Mouse (Mus musculus): Measurements from ENCODE around the gene Zgpat. TPM values are rescaled to one million over a fixed set of nuclear protein-coding genes. Genes with fewer than 3 reads are reported as not detected.

Zgpat gene
- 10 to 100 TPM in 2 of 4 experiments, 1 to 10 TPM in 2; 9.3 to 11.2 (median 10.3) TPM for total RNA-seq (2022)

DNA sequence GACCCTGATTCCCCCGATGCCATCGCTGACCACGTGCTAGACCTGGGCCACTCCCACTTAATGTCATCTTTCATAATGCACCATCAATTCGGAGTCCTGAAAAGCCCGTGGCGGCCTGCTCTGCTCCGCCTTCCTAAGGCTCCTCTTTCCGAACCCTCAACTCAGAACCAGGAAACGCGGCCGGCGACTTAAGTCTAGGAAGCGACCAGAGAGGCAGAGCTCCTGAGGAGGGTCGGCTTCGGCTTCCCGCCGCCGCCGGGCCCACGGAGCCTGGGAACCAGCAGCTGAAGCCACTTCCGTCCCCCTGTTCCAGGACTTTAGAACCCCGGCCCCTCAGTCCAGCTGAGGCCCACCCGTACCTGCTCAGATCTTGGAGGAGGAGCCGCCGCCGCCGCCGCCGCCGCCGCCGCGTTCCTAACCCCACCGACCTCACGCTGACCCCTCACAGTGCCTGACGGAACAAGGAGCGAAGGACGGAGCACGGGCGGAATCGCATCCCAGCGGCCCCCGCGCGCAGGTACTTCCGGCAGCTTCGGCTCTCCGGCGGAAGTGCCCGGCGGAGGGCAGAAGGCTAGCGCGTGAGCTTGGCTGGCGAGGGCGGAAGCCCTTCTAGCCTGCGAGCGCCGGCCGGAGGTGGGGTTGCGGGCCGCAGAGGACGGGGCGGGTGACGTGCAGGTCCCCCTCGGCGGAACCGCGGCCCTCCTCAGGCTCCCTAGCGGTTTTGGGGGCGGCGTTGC is at the start of gene Zgpat, which contains the start of gene Arfrp1:
Zgpat (plus strand) TSS at position 69 of the 737 bp plus-strand sequence.
Arfrp1 (minus strand) TSS at position 545 of the 737 bp plus-strand sequence.
- peak; percentile 77 to 84 for DNase-seq (ENCODE audit: low spot score in 2 of 2)

- DNase-seq (ENCODE audit: low spot score in 2 of 2) = peak; percentile 72 to 74
Observed at GRCm38 (mm10) chr2:181319248-181320102, 45.3 kb upstream of the Zgpat start, which contains the start of gene Rtel1. Rtel1 (plus strand) TSS chr2:181319739.

GRCm38 (mm10) chr2:181320103-181320499 is 44.6 kb upstream of the Zgpat start:
- DNase-seq (ENCODE audit: low spot score in 2 of 2) = no peak

GRCm38 (mm10) chr2:181322136-181322535 is 42.6 kb upstream of the Zgpat start:
- DNase-seq (ENCODE audit: low spot score in 2 of 2) = no peak

DNA sequence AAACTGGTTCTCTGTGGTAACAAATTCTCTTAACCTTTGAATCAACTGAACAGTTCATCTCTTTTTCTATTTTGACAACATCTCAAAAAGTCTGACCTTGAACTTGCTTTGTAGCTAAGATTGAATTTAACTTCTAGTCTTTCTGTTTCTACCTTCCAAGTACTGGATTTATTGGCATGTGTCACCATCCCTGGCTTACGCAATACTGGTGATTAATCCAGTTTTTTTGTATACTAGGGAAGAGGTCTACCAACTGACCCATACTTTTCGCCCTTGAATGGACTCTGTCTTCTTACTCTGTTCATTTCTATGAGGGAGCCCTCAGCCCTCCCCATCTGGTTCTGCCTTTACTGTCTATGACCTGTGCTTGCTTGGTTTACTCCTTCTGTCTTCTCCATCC is 38.6 kb upstream of the Zgpat start:
- no peak for DNase-seq (ENCODE audit: low spot score in 2 of 2)

- no peak for DNase-seq (ENCODE audit: low spot score in 2 of 2)
Observed at GRCm38 (mm10) chr2:181332542-181332941, 32.2 kb upstream of the Zgpat start.

DNA sequence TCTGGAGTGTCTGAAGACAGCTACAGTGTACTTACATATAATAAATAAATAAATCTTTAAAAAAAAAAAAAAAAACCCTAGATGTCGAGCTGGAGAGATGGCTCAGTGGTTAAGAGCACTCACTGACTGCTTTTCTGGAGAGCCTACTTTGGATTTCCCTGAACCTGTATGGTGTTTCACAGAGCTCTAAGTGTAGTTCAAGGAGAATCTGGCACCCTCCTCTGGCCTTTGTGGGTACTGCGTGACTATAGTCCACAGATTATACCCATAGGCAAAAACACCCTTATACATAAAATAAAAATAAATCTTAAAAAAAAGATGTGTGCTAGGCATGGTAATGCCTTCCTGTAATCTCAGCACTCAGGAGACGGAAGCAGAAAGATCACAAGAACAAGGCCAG is 30.7 kb upstream of the Zgpat start:
- DNase-seq (ENCODE audit: low spot score in 2 of 2) = peak; percentile 42 to 50

DNA sequence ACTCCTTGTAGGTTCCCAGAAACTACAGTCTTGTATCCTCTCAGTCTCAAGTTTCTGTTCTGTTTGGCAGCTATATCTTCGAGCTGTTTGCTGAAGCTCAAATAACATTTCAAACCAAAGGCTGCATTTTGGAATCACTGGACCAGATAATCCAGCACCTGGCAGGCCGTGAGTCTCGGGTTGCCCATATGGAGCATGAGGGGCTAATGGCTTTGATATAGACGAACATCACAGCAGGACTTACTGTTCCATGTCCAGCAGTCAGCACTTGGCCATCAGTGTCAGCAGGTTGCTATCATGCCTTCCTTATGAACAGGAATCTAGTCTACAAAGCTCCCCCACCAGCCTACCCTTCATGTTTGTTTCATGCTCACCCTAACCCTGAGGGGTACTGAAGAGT is 24.3 kb upstream of the Zgpat start:
- no peak for DNase-seq (ENCODE audit: low spot score in 2 of 2)

DNA sequence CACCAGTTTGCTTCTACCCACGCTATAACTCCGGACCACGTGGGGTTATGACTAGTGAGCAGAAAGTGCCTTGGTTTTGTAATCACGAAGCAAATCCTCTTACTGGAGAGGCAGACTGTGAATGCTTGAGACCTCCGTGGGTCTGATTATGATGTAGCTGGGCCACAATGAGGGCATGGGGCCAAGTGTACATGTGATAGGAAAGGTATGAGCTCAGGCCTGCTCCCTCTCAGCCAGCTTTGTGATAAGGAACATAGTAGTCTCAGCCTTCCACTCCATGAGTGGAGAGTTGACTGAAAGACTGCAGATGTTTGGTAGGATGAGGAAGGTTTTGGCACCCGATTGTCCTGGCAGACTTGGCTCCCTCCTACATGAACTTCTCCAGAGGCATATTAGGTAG is 22.0 kb upstream of the Zgpat start:
- no peak for DNase-seq (ENCODE audit: low spot score in 2 of 2)

- DNase-seq (ENCODE audit: low spot score in 2 of 2) = no peak
Observed at GRCm38 (mm10) chr2:181356780-181357179, 7.9 kb upstream of the Zgpat start.

DNA sequence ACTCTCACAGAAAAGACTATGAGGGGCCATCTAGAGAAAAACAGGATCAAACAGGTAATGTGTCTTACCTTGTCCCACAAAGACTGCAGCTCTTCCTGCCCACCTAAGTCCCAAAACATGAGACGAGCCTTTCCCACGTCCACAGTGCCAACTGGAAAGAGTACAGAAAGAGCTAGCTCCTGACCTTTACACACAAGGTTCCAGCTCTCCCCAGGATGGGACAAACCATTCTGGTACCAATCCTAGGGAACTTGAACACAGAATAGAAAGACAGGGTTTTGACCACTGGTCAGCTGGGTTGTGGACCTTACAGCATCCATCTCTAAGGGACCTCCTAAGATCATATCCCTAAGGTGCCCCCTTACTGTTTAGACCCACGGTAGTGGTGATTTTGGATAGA is 782 bp upstream of the Zgpat start:
- DNase-seq (ENCODE audit: low spot score in 2 of 2) = no peak

- no peak for DNase-seq (ENCODE audit: low spot score in 2 of 2)
Observed at GRCm38 (mm10) chr2:181364487-181364859, 255 bp upstream of the Zgpat start.

DNA sequence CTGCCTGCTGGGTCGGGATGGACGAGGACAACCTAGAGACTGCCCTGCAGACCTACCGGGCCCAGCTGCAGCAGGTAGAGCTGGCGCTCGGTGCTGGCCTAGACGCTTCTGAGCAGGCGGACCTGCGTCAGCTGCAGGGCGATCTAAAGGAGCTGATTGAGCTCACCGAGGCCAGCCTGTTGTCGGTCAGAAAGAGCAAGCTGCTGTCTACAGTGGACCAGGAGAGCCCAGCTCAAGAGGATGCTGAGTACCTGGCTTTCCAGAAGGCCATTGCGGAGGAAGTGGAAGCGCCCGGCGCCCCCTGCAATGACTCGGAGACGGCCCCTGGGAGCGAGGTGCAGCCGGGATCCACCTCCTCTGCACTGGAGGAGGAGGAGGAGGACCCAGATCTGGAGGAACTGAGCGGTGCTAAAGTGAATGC is 937 bp downstream of the Zgpat start:
- no peak for DNase-seq (ENCODE audit: low spot score in 2 of 2)

- no peak for DNase-seq (ENCODE audit: low spot score in 2 of 2)
Observed at GRCm38 (mm10) chr2:181370001-181370400, 5.3 kb downstream of the Zgpat start.

- no peak for DNase-seq (ENCODE audit: low spot score in 2 of 2)
Observed at GRCm38 (mm10) chr2:181375787-181376186, 11.1 kb downstream of the Zgpat start.

GRCm38 (mm10) chr2:181377230-181377629 is 12.5 kb downstream of the Zgpat start:
- DNase-seq (ENCODE audit: low spot score in 2 of 2) = no peak

- DNase-seq (ENCODE audit: low spot score in 2 of 2) = no peak
Observed at GRCm38 (mm10) chr2:181378701-181379100, 14.0 kb downstream of the Zgpat start.

- DNase-seq (ENCODE audit: low spot score in 2 of 2) = no peak
Observed at GRCm38 (mm10) chr2:181379778-181380177, 15.1 kb downstream of the Zgpat start, which contains the start of gene Lime1. Lime1 (plus strand) TSS chr2:181380078.

DNA sequence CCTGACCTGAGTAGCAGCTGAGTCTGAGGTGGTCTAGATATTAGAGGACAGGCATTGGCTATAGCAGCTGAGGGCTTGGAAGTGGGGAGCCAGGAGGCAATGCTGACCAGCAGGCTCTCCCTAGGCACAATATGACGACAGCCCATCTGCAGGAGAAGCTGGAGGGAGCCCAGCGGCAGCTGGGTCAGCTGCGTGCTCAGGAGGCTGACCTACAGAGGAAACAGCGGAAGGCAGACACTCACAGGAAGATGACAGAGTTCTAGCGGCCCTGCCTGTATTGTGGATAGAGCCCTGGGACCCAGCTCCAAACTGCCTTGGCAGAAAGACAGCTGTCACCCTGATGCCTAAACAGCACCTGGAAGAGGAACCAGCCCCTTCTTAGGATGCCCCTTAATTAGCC is 15.5 kb downstream of the Zgpat start:
- DNase-seq (ENCODE audit: low spot score in 2 of 2) = no peak

DNA sequence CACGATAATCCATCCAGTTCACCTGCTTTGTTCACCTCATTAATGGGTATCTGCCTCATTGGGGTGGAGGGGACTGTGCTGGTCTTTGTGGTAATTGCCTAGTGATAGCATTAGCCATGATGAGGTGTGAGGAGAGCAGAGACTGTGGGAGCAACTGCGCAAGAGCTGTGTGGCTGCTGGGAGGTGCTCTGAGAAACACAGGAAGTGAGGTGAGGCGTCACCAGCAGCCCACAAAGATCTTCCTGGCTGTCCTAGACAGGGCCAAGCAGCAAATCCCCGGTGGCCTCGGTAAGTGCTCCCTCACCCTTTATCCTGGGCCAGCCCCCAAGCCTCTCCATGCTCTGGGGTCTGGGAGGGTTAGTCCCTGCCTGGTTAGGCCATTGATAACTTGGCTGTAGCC is 16.4 kb downstream of the Zgpat start:
- no peak for DNase-seq (ENCODE audit: low spot score in 2 of 2)

GRCm38 (mm10) chr2:181381631-181382306 is 17.0 kb downstream of the Zgpat start:
- DNase-seq (ENCODE audit: low spot score in 2 of 2) = no peak

DNA sequence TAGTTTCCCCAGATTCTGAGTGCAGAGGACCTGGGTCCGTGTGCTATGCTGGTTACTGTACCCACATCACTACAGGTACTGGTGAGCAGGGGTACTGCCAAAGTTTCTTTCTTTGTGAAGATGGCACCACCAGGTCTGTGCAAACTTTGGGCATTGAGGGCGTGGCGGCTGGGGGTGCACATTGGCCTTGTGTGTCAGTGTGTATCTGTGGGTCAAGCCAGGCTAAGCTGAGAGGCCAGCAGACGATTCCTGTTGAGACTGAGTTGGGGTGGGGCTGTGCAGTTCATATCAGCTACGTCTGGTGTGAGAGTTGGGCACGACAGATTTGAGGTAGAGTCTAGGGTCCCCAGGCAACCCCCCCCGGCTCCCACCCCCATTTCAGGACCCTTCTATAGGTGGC is 19.7 kb downstream of the Zgpat start:
- DNase-seq (ENCODE audit: low spot score in 2 of 2) = no peak
